Mouse (Mus musculus) kidney, adult 8-10 months (tissue): ENCODE data around the gene Wdr86.

ENCODE experiments used
- DNase-seq, 2 experiments: peaks; one replicate each; pipeline ENCODE4 v3.0.0; 2022

Wdr86 gene

DNA sequence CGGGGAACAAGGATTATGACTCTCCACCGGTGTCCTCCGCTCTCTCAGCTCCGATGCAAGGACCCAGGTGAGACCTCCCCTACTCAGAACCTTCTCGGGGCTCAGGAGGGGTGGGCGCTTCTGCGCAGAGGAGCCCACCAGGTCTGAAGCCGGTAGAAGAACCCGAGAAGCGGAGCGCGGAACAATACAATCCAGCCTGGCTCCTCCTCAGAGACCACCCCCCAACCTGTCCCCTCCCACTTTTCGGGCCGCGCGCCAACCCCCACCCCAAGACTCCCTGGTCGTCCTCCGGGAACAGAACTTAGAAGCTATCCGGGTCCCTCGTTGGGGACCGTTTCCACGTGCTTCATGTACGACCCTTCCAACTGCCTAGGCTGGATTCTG lies at the start of gene Wdr86:
Wdr86 (minus strand) TSS at position 240 of the 384 bp plus-strand sequence.
- DNase-seq: no peak

DNA sequence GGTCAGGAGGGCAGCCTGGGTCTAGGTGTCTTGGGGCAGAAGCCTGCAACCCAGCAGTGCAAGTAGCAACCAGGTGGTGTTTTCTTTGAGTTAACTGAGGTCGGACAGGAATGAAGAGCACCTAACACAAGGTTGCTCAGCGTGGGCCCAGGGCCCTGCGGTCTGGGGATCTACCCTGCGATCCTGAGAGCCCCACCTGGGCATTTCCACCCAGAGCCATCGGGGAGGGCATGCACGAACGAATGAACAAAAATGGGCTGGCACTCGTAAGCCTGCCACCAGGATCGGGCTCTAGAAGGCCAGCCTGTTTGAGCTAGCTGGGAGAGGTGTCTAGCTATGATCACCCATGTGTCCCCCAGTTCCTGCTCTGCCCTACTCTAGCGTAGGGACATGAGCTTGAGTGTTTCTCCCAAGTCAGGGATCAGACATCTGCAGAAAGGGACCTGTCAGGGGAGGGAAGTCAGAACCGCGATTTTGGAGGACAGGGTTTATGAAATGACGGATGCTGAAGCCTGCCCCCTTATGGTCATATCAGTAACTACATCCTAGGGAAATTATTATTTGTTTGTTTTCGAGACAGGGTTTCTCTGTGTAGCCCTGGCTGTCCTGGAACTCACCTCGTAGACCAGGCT lies 49.5 kb upstream of the Wdr86 start:
- DNase-seq: peak in 1 of 2 experiments; percentile 22

DNA sequence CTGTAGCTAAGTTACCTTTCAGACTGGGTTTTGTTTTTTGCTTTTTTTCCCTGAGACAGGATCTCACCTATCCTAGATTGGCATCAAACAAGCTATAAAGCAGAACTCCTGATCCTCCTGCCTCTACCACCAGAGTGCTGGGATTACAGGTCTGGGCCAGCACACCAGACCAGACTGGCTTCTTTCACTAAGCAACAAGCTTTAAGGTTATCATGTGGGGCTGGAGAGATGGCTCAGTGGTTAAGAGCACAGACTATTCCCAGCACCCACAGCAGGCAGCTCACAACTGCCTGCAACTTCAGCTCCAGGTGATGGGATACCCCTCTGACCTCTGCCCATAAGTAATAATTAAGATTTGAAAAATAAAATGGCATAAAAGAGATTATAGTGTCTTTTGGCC lies 48.8 kb upstream of the Wdr86 start:
- no peak for DNase-seq

GRCm38 (mm10) chr5:24778843-24779140 lies 48.3 kb upstream of the Wdr86 start:
- DNase-seq: no peak

DNA sequence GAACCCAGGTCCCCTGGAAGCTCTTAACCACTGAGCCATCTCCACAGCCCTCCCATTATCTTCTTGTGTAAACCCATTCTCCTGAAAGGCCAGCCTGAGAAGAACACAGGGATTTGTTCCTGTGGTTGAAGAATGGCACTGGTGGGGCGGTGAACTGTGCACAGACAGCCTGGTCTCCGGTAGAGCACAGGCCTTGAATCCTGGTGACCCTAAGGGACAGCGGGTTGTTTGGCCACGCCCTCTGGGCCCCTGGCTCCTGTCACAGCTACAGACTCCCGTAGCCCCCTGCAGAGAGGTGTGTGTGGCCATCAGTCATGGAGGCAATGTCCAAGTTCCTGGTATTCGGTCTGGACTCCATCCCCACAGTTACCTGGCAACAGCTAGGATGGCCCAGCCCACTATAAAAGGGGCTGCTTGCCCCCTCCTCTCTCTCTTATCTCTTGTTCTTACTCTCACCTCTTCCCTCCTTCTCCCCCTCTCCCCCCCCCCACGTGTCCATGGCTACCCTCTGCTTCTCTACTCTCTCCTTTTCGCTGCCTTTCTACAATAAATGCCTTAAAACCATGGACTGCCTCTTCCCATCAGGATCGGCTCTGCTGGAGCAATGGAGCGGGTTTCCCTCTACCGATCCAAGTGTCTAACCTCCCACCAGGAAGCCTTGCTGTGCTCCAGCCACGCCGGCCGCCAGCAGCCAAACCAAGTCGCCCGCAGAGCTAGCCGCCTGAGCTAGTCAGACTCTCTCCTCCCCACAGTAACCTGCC lies 47.7 kb upstream of the Wdr86 start:
- no peak for DNase-seq

DNA sequence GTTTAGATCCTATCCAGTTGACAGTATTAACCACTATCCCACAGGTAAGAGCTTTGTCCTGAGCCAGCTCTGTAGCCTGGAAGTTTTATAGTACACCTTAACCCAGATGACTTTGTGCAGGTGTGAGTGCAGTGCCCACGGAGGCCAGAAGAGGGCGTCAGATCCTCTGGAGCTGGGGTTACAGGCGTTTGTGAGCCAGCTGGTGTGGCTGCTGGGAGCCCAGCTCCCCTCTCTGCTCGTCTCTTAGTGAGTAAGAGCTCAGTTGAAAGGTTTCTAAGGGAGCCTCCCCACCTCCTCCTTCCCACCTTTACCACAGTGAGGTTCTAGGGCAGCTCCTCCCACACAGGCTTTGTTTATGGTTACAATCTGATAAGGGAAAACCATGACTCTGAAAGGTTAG lies 46.2 kb upstream of the Wdr86 start:
- no peak for DNase-seq

DNA sequence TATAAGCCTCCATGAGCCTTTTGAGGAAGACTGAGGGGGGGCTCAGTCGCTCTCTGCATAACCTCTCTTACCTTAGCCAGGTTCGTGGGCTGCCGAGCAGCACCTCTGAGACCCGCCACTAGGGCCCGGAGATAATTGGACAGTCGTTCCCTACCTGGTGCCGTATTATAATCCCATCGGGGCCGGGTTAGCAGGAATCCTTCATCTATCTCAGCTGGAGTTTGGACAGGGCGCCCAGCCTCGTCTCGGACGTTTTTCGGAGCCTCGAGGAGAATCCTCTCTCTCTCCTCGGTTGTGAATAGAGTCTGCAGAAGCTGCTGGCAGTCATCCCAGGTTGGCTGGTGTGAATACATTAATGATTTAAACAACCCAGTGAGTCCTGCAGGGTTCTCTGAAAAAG lies 44.0 kb upstream of the Wdr86 start:
- peak in 1 of 2 experiments; percentile 6 for DNase-seq

GRCm38 (mm10) chr5:24757816-24758215 lies 27.3 kb upstream of the Wdr86 start, which contains the start of gene Crygn:
Crygn (minus strand) TSS chr5:24758008.
- no peak for DNase-seq

DNA sequence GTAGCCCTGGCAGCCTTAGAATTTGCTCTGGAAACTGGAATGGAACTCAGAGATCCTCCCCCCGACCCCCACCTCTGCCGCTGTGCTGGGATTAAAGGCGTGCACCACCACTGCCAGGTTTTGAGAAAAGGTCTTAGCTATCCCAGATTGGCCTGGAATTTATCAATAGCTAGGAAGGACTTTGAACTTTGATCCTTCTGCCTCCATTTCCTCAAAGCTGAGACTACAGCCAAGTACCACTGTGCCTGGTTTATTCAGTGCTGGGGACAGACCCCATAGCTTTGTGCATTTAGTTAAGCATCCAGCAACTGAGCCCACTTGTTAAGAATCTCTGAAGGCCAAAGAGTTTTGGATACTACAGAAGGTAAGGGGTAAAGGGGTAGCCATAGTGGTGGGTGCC lies 26.4 kb upstream of the Wdr86 start:
- DNase-seq: no peak

- no peak for DNase-seq
Observed at GRCm38 (mm10) chr5:24752175-24752498, 21.6 kb upstream of the Wdr86 start.

GRCm38 (mm10) chr5:24751305-24752174 lies 21.0 kb upstream of the Wdr86 start:
- peak; percentile 57 to 63 for DNase-seq

DNA sequence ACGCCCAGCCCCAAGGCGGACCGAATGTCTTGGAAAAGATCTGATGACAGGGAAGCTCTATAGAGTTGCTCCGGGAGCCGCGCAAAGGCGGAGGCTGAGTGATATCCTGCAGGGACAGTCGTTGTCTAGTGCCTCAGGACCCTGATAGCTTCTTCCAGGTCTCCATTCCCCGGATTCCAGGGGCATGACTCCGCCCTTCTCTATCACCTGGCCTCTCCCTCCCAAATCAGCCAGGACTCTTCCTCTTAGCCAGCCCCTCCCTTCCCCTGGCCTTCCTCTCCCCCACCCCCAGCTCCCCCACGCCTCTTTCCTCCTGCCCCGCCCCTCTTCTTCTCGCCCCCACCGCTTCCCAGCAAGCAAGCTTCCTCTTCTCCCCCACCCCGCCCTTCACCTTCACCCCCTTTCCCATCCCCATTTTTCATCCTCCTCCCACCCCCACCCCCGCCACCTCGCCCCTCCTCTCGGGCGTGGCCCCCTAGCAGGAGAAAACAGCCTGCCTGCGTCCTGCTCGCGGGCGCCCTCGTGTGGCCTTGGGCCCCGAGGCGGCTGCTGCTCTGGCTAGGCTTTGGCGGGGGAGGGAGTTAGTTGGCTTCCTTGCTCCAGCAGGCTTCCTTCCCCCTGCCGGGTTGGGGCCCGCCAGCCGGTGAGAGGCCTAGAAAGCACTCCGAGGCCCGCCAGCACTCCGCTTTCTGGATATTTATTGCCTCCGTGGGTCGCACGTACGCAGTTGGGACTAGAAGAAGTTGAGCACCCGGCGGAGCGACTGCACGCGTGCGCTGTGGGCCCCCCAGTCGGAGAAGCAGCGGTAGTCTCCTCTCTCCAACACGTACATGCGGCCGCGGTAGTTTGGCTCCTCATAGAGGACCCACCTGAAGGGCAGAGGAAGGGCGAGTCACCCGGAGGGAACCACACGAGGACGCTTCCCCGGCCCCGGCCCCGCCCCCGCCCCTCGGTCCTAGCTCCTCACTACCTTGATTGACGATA lies 20.1 kb upstream of the Wdr86 start:
- DNase-seq: peak; percentile 79 to 82

DNA sequence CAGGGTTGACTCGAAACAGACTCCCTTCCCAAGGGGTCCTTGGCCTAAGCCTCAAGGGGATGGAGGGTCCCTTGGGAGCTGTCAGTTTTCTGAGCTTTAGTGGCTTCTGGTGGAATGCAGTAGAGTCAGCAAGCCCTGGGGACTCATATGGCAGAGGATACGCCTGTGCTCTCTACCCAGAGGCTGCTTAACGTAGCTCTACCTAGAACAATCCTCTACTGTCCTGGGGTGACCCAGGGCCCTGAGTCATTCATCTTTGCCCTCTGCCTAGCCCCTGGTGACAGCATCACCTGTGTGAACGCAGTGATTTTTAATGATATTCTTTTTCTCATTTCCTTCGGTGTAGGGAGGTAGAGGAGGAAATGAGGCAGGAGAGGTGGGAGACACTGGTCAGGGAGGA lies 19.2 kb upstream of the Wdr86 start:
- DNase-seq: no peak

DNA sequence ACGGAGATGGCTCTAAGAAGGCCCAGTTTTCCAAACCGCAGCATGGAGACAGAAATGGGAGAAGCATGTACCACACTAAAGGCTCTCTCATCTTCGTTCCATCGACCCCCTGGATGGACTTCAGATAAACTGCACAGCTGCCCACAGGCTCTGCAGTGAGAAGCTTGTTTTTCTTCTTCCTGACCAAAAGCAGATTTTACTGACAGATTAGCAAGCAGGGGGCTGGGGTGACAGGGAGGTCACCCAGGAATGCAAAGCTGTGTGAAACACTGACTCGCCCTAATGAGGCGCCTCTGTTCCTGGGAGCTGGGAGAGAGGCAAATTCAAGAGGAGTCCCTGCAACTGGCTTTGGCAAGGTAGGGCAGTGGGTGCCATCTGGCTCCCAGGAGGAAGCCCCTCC lies 17.0 kb upstream of the Wdr86 start:
- no peak for DNase-seq

DNA sequence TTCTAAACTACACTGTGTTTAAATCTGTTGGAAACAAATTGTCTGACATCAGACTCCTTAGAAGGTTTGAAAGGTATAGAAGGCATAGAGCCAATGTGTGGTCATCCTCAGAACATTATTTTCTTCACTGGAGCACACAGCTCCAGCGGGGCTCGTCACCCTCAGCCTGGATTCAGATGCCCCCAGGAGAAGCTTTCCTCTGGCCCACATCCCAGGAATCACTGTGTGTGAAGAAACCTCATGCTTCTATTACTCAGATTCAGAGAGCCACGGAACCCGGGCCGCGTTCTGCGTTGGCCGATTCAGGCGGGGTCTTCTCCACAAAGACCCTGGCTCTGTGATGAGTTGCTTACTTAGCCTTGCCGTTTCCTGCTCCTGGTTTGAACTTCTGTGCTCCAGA lies 13.4 kb upstream of the Wdr86 start:
- no peak for DNase-seq

GRCm38 (mm10) chr5:24741172-24741885 lies 10.8 kb upstream of the Wdr86 start:
- no peak for DNase-seq

- peak; percentile 50 to 60 for DNase-seq
Observed at GRCm38 (mm10) chr5:24739141-24739753, 8.7 kb upstream of the Wdr86 start.

DNA sequence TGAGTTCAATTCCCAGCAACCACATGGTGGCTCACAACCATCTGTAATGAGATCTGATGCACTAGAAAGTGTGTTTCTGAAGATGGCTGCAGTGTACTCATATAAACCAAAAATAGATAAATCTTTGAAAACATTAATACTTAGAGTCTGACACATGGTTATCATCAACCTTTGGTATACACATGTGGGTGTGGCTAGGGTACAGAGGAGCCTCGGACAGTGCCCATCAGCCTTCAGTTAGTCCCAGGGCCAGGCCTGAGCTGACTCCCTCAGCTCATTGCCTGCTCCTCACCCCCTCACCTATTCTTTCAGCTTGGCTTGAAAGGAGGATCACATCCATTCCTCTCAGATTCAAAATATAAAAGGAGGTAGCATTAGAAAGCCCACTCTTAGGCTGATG lies 8.0 kb upstream of the Wdr86 start:
- no peak for DNase-seq

GRCm38 (mm10) chr5:24737595-24737994 lies 7.1 kb upstream of the Wdr86 start:
- no peak for DNase-seq

GRCm38 (mm10) chr5:24733771-24734426 lies 3.4 kb upstream of the Wdr86 start:
- DNase-seq: no peak

DNA sequence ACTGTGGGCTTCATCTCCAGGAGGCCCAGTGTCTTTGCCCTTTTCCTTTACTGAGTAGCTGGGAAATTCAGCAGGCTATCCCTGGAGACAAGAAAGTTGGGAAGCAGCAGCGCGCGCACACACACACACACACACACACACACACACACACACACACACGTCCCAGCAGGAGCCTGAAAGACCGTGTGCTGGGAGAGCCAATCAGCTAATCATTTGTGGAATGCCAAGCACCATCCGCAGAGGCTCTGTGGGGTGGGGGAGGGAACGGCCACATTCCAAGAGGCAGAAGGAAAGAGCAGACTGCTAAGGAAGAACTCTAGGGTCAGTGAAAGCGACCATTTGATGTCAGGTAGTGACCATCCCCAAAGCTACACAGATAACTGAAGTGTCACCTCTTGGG lies 2.6 kb upstream of the Wdr86 start:
- DNase-seq: peak; percentile 40 to 52
